Mouse (Mus musculus) embryonic facial prominence, embryonic 14.5 days (tissue): Measurements from ENCODE around the gene Pgrmc2. TPM values are rescaled to one million over a fixed set of nuclear protein-coding genes. Genes with fewer than 3 reads are reported as not detected.
A peak's percentile ranks its signal among the peaks of the same experiment; 100 is the strongest.

ENCODE experiments used
- ATAC-seq: fragments of 200-750 bp; cut with Nextera tagmentation; 2 replicates; pipeline ENCODE4 v1.8.0; 2017; ENCODE audit warnings: low read depth, moderate number of reproducible peaks, moderate TSS enrichment
- DNase-seq: peaks from one replicate; pipeline ENCODE4 v3.0.0-alpha.2; 2015; ENCODE audit warnings: low spot score
- H3K27ac ChIP-seq: fragments of 300-500 bp; sonication (generic); replicated peaks from 2 replicates; pipeline ENCODE4 v1.5.1; 2014; ENCODE audit warnings: low read depth, mild to moderate bottlenecking, low read length, moderate library complexity
- H3K27me3 ChIP-seq: fragments of 300-500 bp; sonication (generic); replicated peaks from 2 replicates; pipeline ENCODE4 v1.6.1; 2014; ENCODE audit warnings: low read length; ENCODE audit not compliant: control insufficient read depth, insufficient read depth
- H3K36me3 ChIP-seq: fragments of 300-500 bp; sonication (generic); 2 replicates; pipeline ENCODE4 v1.6.1; 2014; ENCODE audit warnings: low read length, mixed read lengths; ENCODE audit not compliant: control insufficient read depth, insufficient read depth
- H3K4me1 ChIP-seq: fragments of 300-500 bp; sonication (generic); 2 replicates; pipeline ENCODE4 v1.6.1; 2014; ENCODE audit warnings: antibody characterized with exemption, low read length; ENCODE audit not compliant: control insufficient read depth, insufficient read depth
- H3K4me2 ChIP-seq: fragments of 300-500 bp; sonication (generic); 2 replicates; pipeline ENCODE4 v1.6.1; 2014; ENCODE audit warnings: low read depth, mild to moderate bottlenecking, low read length, moderate library complexity, mixed read lengths
- H3K4me3 ChIP-seq: fragments of 300-500 bp; sonication (generic); 2 replicates; pipeline ENCODE4 v1.5.1; 2014; ENCODE audit warnings: low read depth, mild to moderate bottlenecking, low read length
- H3K9ac ChIP-seq: fragments of 300-500 bp; sonication (generic); 2 replicates; pipeline ENCODE4 v1.6.1; 2014; ENCODE audit warnings: low read depth, mild to moderate bottlenecking, low read length, moderate library complexity, mixed read lengths
- H3K9me3 ChIP-seq: fragments of 300-500 bp; sonication (generic); 2 replicates; pipeline ENCODE4 v1.6.1; 2016; ENCODE audit warnings: low read length; ENCODE audit not compliant: control insufficient read depth
- WGBS: fragments of 180-500 bp; shearing (Covaris S2); extraction: QIAGEN DNeasy Blood & Tissue Kit; methylation state at CpG from one replicate; pipeline ENCODE4 v1.1.7; 2014; 5-methylcytosine and 5-hydroxymethylcytosine counted together
- polyA plus RNA-seq: library from polyadenylated mRNA; unstranded; fragments of >200 nt; fragmentation: Nextera tagmentation; extraction: Ambion mirVana; gene quantifications from 2 replicates; pipeline ENCODE4 v1.2.1, GENCODE M21; 2014

Gene Pgrmc2
- polyA plus RNA-seq, 1 experiment from 2014 or later: 33.7 TPM

DNA sequence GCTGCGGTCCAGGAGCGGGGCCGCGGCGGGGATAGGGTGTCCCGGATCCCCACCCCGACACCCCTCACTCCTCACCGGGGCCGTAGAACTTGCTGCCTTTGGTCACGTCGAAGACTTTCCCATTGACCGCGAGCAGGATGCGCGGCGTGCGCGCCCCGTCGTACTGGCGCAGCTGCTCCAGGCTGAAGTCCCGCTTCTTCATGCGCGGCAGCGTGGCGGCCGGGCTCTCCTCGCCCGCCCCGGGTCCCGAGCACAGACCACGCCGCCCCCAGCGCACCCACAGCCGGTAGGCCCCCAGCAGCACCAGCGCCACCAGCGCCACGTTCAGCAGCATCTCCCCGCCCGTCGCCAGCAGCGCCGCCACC lies 344 bp downstream of the Pgrmc2 start:
- H3K4me2 ChIP-seq: peak overlapping the region; percentile 71
- ATAC-seq: peak; percentile 51
- peak; percentile 35 for DNase-seq

DNA sequence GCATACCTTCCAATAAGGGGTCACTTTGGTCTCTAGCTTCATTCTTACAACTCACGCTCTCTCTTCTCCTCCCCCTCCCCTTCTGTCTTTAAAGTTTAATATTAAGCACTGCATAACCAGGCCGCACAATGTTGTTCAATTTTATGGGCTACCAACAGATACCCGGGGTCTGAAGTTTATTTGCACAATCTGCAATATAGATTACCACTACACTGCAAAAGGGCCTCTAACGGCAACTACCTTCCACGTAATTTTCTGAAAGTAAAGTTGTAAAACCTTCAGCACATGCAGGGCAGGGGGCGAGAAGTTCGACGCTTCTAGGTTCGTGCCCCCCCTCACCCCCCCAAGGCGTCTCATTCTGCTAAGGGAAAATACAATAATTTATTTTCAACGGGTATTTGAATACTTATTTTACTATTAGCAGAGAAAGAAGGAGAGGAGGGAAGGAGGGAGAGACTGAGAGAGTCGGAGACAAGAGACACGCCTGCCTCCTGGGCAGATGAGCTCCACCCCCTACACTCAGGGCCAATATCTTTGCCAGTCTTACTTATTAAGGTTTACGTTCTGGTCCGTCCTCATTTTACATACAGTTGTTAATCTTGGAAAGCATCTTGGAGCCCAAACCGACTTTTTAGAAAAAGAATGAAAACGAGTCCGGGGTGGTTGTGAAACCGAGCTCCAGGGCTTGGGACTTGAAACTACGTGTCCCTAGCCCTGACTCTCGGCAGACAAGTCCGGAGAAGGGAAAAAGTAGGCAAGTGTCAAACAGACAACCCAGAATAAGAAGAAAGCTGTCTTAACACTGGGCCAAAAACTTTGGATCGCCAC lies 1.2 kb downstream of the Pgrmc2 start:
- WGBS: 3% methylated on average over 23 of the region's 23 CpGs
- H3K27ac ChIP-seq: peak overlapping the region; percentile 91
- peak overlapping the region; percentile 91 for H3K9ac ChIP-seq
- ATAC-seq (no peak), DNase-seq (peak; percentile 74)
- H3K27me3 ChIP-seq: no peaks in the 10 kb centered on the region
- peaks cover 20% of the 10 kb centered on the region; the same call in 1 of the 2 replicates for H3K4me1 ChIP-seq
- no peaks in the 10 kb centered on the region for H3K9me3 ChIP-seq
- no peaks in the 10 kb centered on the region for H3K36me3 ChIP-seq
- H3K4me2 ChIP-seq: peak overlapping the region; percentile 71
- H3K4me3 ChIP-seq: peak overlapping the region; percentile 86

More for the DNA sequence above, 344 bp downstream of the Pgrmc2 start:
- Histone ChIP-seq H3K4me1 (peaks cover 20% of the 10 kb centered on the region; the same call in 1 of the 2 replicates), H3K4me3 (peak overlapping the region; percentile 86), H3K36me3 (no peaks in the 10 kb centered on the region), H3K27me3 (no peaks in the 10 kb centered on the region), H3K9ac (peak overlapping the region; percentile 91), H3K9me3 (no peaks in the 10 kb centered on the region), H3K27ac (peak overlapping the region; percentile 91)
- 0% methylated on average over 9 of the region's 43 CpGs for WGBS

DNA sequence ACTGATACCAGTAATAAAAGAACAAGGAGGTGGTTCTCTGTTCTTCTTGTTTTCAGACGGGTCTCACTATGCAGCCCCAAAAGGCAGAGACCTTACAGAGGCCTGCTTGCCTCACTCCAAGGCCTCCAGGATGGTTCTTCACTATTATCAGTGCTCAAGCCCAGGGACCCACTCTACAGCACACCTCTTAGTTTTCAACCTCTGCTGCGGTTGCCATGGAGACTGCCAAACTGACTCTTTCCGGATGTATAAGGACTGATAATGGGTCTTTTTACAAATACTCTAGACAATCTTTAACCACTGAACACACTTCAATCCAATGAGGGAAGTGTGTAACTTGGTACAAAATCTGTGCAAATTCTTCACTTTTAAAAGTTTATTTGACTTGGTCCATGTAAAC lies 2.1 kb downstream of the Pgrmc2 start:
- DNase-seq: no peak
- Histone ChIP-seq H3K27ac (no peak overlapping the region), H3K4me3 (peak overlapping the region; percentile 86; the same call in 1 of the 2 replicates), H3K4me1 (peaks cover 20% of the 10 kb centered on the region; the same call in 1 of the 2 replicates), H3K9ac (peak overlapping the region; percentile 91; the same call in 1 of the 2 replicates), H3K4me2 (peak overlapping the region; percentile 71), H3K36me3 (no peaks in the 10 kb centered on the region), H3K27me3 (no peaks in the 10 kb centered on the region), H3K9me3 (no peaks in the 10 kb centered on the region)
- 42% methylated on average over 3 of the region's 3 CpGs for WGBS
- ATAC-seq: no peak

DNA sequence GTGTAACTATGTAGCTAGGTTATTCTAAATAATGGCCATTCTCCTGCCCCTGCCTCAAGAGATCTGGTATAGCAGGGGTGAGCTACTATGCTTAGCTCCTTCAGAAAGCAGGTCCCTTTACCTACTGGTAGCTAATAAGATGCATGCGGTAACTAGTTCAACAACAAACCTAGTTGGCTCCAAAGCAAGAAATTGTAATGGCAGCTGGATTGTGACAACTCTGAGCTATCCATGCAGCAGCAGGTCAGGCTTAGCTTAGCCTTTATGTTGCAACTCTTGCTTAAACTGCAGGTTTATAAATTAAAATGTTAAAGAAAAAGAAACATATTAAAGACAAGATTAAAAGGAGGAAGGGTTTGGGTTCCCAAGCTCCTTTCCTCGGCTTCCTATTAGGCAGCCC lies 4.2 kb downstream of the Pgrmc2 start:
- Histone ChIP-seq H3K27me3 (no peaks in the 10 kb centered on the region), H3K9me3 (no peaks in the 10 kb centered on the region), H3K4me3 (no peak overlapping the region), H3K4me1 (peaks cover 13% of the 10 kb centered on the region; the same call in 1 of the 2 replicates), H3K4me2 (no peak overlapping the region), H3K27ac (no peak overlapping the region), H3K36me3 (no peaks in the 10 kb centered on the region), H3K9ac (no peak overlapping the region)
- DNase-seq: no peak
- ATAC-seq: no peak
- 95% methylated on average over 2 of the region's 2 CpGs for WGBS

DNA sequence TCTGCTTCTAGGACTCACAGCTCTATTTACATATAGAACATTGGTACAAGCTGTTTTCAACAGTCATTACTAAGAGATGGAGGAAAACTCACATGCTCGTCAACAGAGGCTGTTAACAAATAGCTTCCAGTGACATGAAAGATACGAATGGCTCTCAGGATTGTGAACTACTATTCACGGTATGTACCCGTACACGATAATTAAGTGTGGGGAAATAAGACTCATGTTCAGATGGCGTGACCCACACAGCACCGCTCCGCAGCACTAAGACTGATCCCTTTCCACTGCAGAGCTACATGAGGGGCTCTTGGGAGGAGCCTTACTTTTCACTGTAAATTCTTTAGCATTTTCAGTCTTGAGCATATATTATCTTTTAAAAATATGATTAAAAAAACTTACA lies 7.5 kb downstream of the Pgrmc2 start:
- peaks cover 1% of the 10 kb centered on the region; the same call in 1 of the 2 replicates for H3K4me1 ChIP-seq
- no peaks in the 10 kb centered on the region for H3K9me3 ChIP-seq
- no peak overlapping the region for H3K4me2 ChIP-seq
- no peak overlapping the region for H3K4me3 ChIP-seq
- no peaks in the 10 kb centered on the region for H3K36me3 ChIP-seq
- DNase-seq: no peak
- no peak overlapping the region for H3K27ac ChIP-seq
- no peaks in the 10 kb centered on the region for H3K27me3 ChIP-seq
- no peak overlapping the region for H3K9ac ChIP-seq
- no peak for ATAC-seq
- 68% methylated on average over 8 of the region's 8 CpGs for WGBS

DNA sequence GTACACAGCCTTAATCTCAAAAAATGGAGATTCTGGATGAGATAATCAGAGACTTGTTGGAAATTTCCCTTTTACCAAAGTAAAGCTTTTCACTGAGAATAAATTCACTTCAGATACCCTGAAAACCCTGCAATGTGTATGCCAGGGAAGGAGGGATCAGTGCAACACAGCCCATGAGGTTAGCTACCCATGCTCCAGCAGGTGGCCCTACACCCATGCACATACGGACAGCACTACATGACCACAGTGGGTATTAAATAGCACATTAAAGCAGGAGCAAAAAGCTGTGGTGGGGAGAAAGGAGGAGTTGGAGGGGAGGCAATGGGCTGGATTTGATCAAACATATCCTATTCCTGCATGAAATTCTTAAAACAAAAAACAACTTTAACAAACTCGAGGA lies 12.3 kb downstream of the Pgrmc2 start:
- no peak overlapping the region for H3K27ac ChIP-seq
- H3K36me3 ChIP-seq: peaks cover 44% of the 10 kb centered on the region
- no peaks in the 10 kb centered on the region for H3K9me3 ChIP-seq
- WGBS: 48% methylated on average over 2 of the region's 2 CpGs
- DNase-seq: peak; percentile 19
- no peak overlapping the region for H3K4me3 ChIP-seq
- no peaks in the 10 kb centered on the region for H3K4me1 ChIP-seq
- H3K4me2 ChIP-seq: no peak overlapping the region
- no peaks in the 10 kb centered on the region for H3K27me3 ChIP-seq
- ATAC-seq: no peak
- H3K9ac ChIP-seq: no peak overlapping the region

DNA sequence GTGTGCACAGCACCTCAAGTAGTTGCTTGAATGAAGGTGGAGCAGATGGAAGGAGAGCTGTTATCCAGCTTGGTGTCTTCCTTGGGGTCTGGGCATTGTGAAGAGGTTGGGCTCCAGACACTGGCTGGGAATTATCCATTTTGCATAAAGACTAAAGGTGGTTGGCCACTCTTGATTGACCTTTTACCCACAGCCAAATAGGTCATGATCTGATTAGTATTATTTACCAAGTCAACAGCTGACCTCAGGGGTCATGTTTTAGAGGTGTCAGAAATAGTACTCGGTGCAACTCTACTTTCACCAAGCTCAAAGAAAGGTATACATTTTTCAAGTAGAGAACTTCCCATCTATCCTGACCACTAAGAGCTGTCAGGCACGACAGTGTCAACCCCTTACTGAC lies 17.5 kb downstream of the Pgrmc2 start:
- Histone ChIP-seq H3K27me3 (no peaks in the 10 kb centered on the region), H3K4me3 (no peak overlapping the region), H3K9ac (no peak overlapping the region), H3K4me2 (no peak overlapping the region), H3K36me3 (peaks cover 59% of the 10 kb centered on the region), H3K27ac (no peak overlapping the region), H3K9me3 (no peaks in the 10 kb centered on the region), H3K4me1 (no peaks in the 10 kb centered on the region)
- ATAC-seq (no peak), DNase-seq (no peak)
- WGBS: 89% methylated on average over 2 of the region's 2 CpGs

DNA sequence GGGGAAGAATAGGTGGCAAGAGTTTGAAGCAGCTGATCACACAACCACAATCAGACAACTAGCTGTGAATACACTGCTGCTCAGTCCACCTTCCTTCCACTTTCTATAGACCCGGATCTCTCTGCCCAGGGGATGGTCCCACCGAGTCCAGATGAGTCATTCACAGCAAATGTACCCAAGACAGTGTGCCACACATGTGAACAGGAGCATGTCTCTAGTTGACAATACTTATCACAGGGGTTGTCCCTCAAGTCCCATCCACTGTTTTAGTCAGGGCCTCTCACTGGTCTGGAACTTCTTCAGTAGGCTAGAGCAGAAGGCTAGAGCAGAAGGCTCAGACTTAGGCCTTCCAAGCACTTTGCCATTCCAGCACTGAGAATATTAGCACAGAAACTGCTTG lies 20.1 kb downstream of the Pgrmc2 start:
- 100% methylated on average over 2 of the region's 2 CpGs for WGBS
- Histone ChIP-seq H3K9me3 (no peaks in the 10 kb centered on the region), H3K4me1 (no peaks in the 10 kb centered on the region), H3K4me2 (no peak overlapping the region), H3K27ac (no peak overlapping the region), H3K36me3 (peaks cover 36% of the 10 kb centered on the region), H3K4me3 (no peak overlapping the region), H3K27me3 (no peaks in the 10 kb centered on the region), H3K9ac (no peak overlapping the region)
- DNase-seq (no peak), ATAC-seq (no peak)
